Mouse (Mus musculus): ENCODE data around the gene Lrrc47. TPM values are rescaled to one million over a fixed set of nuclear protein-coding genes. Genes with fewer than 3 reads are reported as not detected.

Lrrc47 gene
- polyA plus RNA-seq, 1 experiment from 2014 or later, result 18.6 TPM

- 93% methylated on average over 10 of the region's 10 CpGs for WGBS
- Histone ChIP-seq H3K9ac (ENCODE audit: low read length) (no peak overlapping the region), H3K27ac (ENCODE audit: low read depth, low read length) (no peak overlapping the region), H3K4me2 (ENCODE audit: low read depth) (no peak overlapping the region), H3K4me3 (ENCODE audit: low read depth, low read length) (no peak overlapping the region), H3K27me3 (ENCODE audit: control insufficient read depth, insufficient read depth, low read length) (no peaks in the 10 kb centered on the region), H3K4me1 (ENCODE audit: control insufficient read depth, insufficient read depth, low read length) (peaks cover 8% of the 10 kb centered on the region), H3K9me3 (ENCODE audit: control insufficient read depth, low read length) (no peaks in the 10 kb centered on the region), H3K36me3 (ENCODE audit: control insufficient read depth, insufficient read depth, low read length) (peaks cover 8% of the 10 kb centered on the region)
- DNase-seq (ENCODE audit: low spot score) (no peak), ATAC-seq (ENCODE audit: insufficient read depth, low FRiP score, low TSS enrichment) (no peak)
These were observed 32.3 kb upstream of the Lrrc47 start for GRCm38 (mm10) chr4:153979243-153979642.

- Histone ChIP-seq H3K4me1 (ENCODE audit: control insufficient read depth, insufficient read depth, low read length) (peaks cover 8% of the 10 kb centered on the region), H3K36me3 (ENCODE audit: control insufficient read depth, insufficient read depth, low read length) (peaks cover 17% of the 10 kb centered on the region), H3K27ac (ENCODE audit: low read depth, low read length) (no peak overlapping the region), H3K4me2 (ENCODE audit: low read depth) (no peak overlapping the region), H3K4me3 (ENCODE audit: low read depth, low read length) (no peak overlapping the region), H3K9ac (ENCODE audit: low read length) (no peak overlapping the region), H3K9me3 (ENCODE audit: control insufficient read depth, low read length) (no peaks in the 10 kb centered on the region), H3K27me3 (ENCODE audit: control insufficient read depth, insufficient read depth, low read length) (no peaks in the 10 kb centered on the region)
- 96% methylated on average over 11 of the region's 11 CpGs for WGBS
- ATAC-seq (ENCODE audit: insufficient read depth, low FRiP score, low TSS enrichment) (no peak), DNase-seq (ENCODE audit: low spot score) (no peak)
These were observed 31.1 kb upstream of the Lrrc47 start for GRCm38 (mm10) chr4:153980470-153980869.

- no peaks in the 10 kb centered on the region for H3K4me1 ChIP-seq (ENCODE audit: control insufficient read depth, insufficient read depth, low read length)
- no peaks in the 10 kb centered on the region for H3K27me3 ChIP-seq (ENCODE audit: control insufficient read depth, insufficient read depth, low read length)
- no peaks in the 10 kb centered on the region for H3K9me3 ChIP-seq (ENCODE audit: control insufficient read depth, low read length)
- H3K27ac ChIP-seq (ENCODE audit: low read depth, low read length), result no peak overlapping the region
- H3K4me3 ChIP-seq (ENCODE audit: low read depth, low read length), result no peak overlapping the region
- no peak overlapping the region for H3K9ac ChIP-seq (ENCODE audit: low read length)
- DNase-seq (ENCODE audit: low spot score), result no peak
- no peak overlapping the region for H3K4me2 ChIP-seq (ENCODE audit: low read depth)
- H3K36me3 ChIP-seq (ENCODE audit: control insufficient read depth, insufficient read depth, low read length), result peaks cover 20% of the 10 kb centered on the region
- no peak for ATAC-seq (ENCODE audit: insufficient read depth, low FRiP score, low TSS enrichment)
- 91% methylated on average over 10 of the region's 10 CpGs for WGBS
These were observed 18.8 kb upstream of the Lrrc47 start for GRCm38 (mm10) chr4:153992715-153993114.

- Histone ChIP-seq H3K36me3 (ENCODE audit: control insufficient read depth, insufficient read depth, low read length) (peaks cover 18% of the 10 kb centered on the region), H3K27ac (ENCODE audit: low read depth, low read length) (no peak overlapping the region), H3K4me1 (ENCODE audit: control insufficient read depth, insufficient read depth, low read length) (no peaks in the 10 kb centered on the region), H3K9me3 (ENCODE audit: control insufficient read depth, low read length) (no peaks in the 10 kb centered on the region), H3K27me3 (ENCODE audit: control insufficient read depth, insufficient read depth, low read length) (no peaks in the 10 kb centered on the region), H3K4me3 (ENCODE audit: low read depth, low read length) (no peak overlapping the region), H3K4me2 (ENCODE audit: low read depth) (no peak overlapping the region), H3K9ac (ENCODE audit: low read length) (no peak overlapping the region)
- ATAC-seq (ENCODE audit: insufficient read depth, low FRiP score, low TSS enrichment), result no peak
- WGBS, result 91% methylated on average over 8 of the region's 8 CpGs
- no peak for DNase-seq (ENCODE audit: low spot score)
These were observed 18.0 kb upstream of the Lrrc47 start for GRCm38 (mm10) chr4:153993505-153993904.

GRCm38 (mm10) chr4:154005488-154005887 is 6.0 kb upstream of the Lrrc47 start:
- DNase-seq (ENCODE audit: low spot score), result no peak
- no peak overlapping the region for H3K4me3 ChIP-seq (ENCODE audit: low read depth, low read length)
- H3K4me1 ChIP-seq (ENCODE audit: control insufficient read depth, insufficient read depth, low read length), result no peaks in the 10 kb centered on the region
- no peak overlapping the region for H3K4me2 ChIP-seq (ENCODE audit: low read depth)
- no peaks in the 10 kb centered on the region for H3K9me3 ChIP-seq (ENCODE audit: control insufficient read depth, low read length)
- 88% methylated on average over 5 of the region's 5 CpGs for WGBS
- H3K27me3 ChIP-seq (ENCODE audit: control insufficient read depth, insufficient read depth, low read length), result no peaks in the 10 kb centered on the region
- H3K9ac ChIP-seq (ENCODE audit: low read length), result no peak overlapping the region
- H3K36me3 ChIP-seq (ENCODE audit: control insufficient read depth, insufficient read depth, low read length), result peaks cover 10% of the 10 kb centered on the region
- no peak overlapping the region for H3K27ac ChIP-seq (ENCODE audit: low read depth, low read length)
- no peak for ATAC-seq (ENCODE audit: insufficient read depth, low FRiP score, low TSS enrichment)

GRCm38 (mm10) chr4:154006264-154006663 is 5.3 kb upstream of the Lrrc47 start:
- H3K27ac ChIP-seq (ENCODE audit: low read depth, low read length), result no peak overlapping the region
- H3K9ac ChIP-seq (ENCODE audit: low read length), result no peak overlapping the region
- no peak overlapping the region for H3K4me3 ChIP-seq (ENCODE audit: low read depth, low read length)
- ATAC-seq (ENCODE audit: insufficient read depth, low FRiP score, low TSS enrichment) (no peak), DNase-seq (ENCODE audit: low spot score) (no peak)
- H3K4me1 ChIP-seq (ENCODE audit: control insufficient read depth, insufficient read depth, low read length), result no peaks in the 10 kb centered on the region
- no peaks in the 10 kb centered on the region for H3K9me3 ChIP-seq (ENCODE audit: control insufficient read depth, low read length)
- H3K36me3 ChIP-seq (ENCODE audit: control insufficient read depth, insufficient read depth, low read length), result peaks cover 10% of the 10 kb centered on the region
- WGBS, result 89% methylated on average over 6 of the region's 6 CpGs
- no peaks in the 10 kb centered on the region for H3K27me3 ChIP-seq (ENCODE audit: control insufficient read depth, insufficient read depth, low read length)
- no peak overlapping the region for H3K4me2 ChIP-seq (ENCODE audit: low read depth)

- Histone ChIP-seq H3K4me2 (ENCODE audit: low read depth) (no peak overlapping the region), H3K27me3 (ENCODE audit: control insufficient read depth, insufficient read depth, low read length) (no peaks in the 10 kb centered on the region)
- ATAC-seq (ENCODE audit: insufficient read depth, low FRiP score, low TSS enrichment), result no peak
These were observed 3.8 kb upstream of the Lrrc47 start for GRCm38 (mm10) chr4:154007759-154008158.

GRCm38 (mm10) chr4:154010907-154011645 is 455 bp upstream of the Lrrc47 start:
- H3K27me3 ChIP-seq (ENCODE audit: control insufficient read depth, insufficient read depth, low read length), result no peaks in the 10 kb centered on the region
- WGBS, result 29% methylated on average over 13 of the region's 13 CpGs
- no peaks in the 10 kb centered on the region for H3K9me3 ChIP-seq (ENCODE audit: control insufficient read depth, low read length)
- H3K9ac ChIP-seq (ENCODE audit: low read length), result peak overlapping the region; percentile 93
- peak overlapping the region; percentile 96 for H3K4me2 ChIP-seq (ENCODE audit: low read depth)
- ATAC-seq (ENCODE audit: insufficient read depth, low FRiP score, low TSS enrichment), result no peak
- peaks cover 4% of the 10 kb centered on the region; the same call in 1 of the 2 replicates for H3K36me3 ChIP-seq (ENCODE audit: control insufficient read depth, insufficient read depth, low read length)
- DNase-seq (ENCODE audit: low spot score), result no peak
- H3K4me1 ChIP-seq (ENCODE audit: control insufficient read depth, insufficient read depth, low read length), result peaks cover 9% of the 10 kb centered on the region
- no peak overlapping the region for H3K27ac ChIP-seq (ENCODE audit: low read depth, low read length)
- H3K4me3 ChIP-seq (ENCODE audit: low read depth, low read length), result peak overlapping the region; percentile 97

More at GRCm38 (mm10) chr4:154007759-154008158, 3.8 kb upstream of the Lrrc47 start:
- no peak overlapping the region for H3K4me3 ChIP-seq (ENCODE audit: low read depth, low read length)
- H3K9ac ChIP-seq (ENCODE audit: low read length), result no peak overlapping the region
- 83% methylated on average over 4 of the region's 4 CpGs for WGBS
- H3K9me3 ChIP-seq (ENCODE audit: control insufficient read depth, low read length), result no peaks in the 10 kb centered on the region
- no peak for DNase-seq (ENCODE audit: low spot score)
- no peak overlapping the region for H3K27ac ChIP-seq (ENCODE audit: low read depth, low read length)
- peaks cover 3% of the 10 kb centered on the region for H3K4me1 ChIP-seq (ENCODE audit: control insufficient read depth, insufficient read depth, low read length)
- peaks cover 7% of the 10 kb centered on the region for H3K36me3 ChIP-seq (ENCODE audit: control insufficient read depth, insufficient read depth, low read length)
